Comparison of ENCODE assay signal across 7 mouse cellular contexts in genomic region chrX:152147451-152148116, GRCm38 (mm10). TPM values are rescaled to one million over a fixed set of nuclear protein-coding genes. Genes with fewer than 3 reads are reported as not detected.
DNase-seq lines count a peak whose midpoint lies in the region; ATAC-seq and TF ChIP-seq lines count a peak whose summit lies in the region.

No protein-coding gene starts in this region.

- 48% methylated on average over 5 of the region's 5 CpGs for WGBS in intestine, embryonic 15.5 days
- WGBS in midbrain, embryonic 10.5 days = 38% methylated on average over 5 of the region's 5 CpGs
- 52% methylated on average over 5 of the region's 5 CpGs for WGBS in small intestine, adult 2 months

- TF ChIP-seq POLR2A in cortical plate, adult 2 months (IDR thresholded peaks at IDR 0.05; ENCODE audit: extremely low read depth, insufficient read depth, low read length) = no peak
- no peak for TF ChIP-seq POLR2A in small intestine, adult 2 months (IDR thresholded peaks at IDR 0.05; ENCODE audit: low read depth, low read length)

- no peaks in the 10 kb centered on the region for H3K36me3 ChIP-seq in intestine, embryonic 15.5 days
- no peaks in the 10 kb centered on the region for H3K36me3 ChIP-seq in midbrain, embryonic 10.5 days
- no peaks in the 10 kb centered on the region for H3K36me3 ChIP-seq in small intestine, adult 2 months (ENCODE audit: control insufficient read depth, insufficient read depth, low read length)

- H3K4me2 ChIP-seq in intestine, embryonic 15.5 days (replicated peaks) = no peak overlapping the region

- peak overlapping the region; percentile 97 for H3K4me3 ChIP-seq in cortical plate, adult 2 months (ENCODE audit: insufficient read depth, low read length)
- H3K4me3 ChIP-seq in intestine, embryonic 15.5 days (replicated peaks) = no peak overlapping the region
- no peak overlapping the region for H3K4me3 ChIP-seq in midbrain, embryonic 10.5 days
- no peak overlapping the region for H3K4me3 ChIP-seq in small intestine, adult 2 months (ENCODE audit: low read depth, low read length)

- peak overlapping the region; percentile 81; the same call in 1 of the 2 replicates for H3K27ac ChIP-seq in cortical plate, adult 2 months (ENCODE audit: insufficient read depth, low read length)
- H3K27ac ChIP-seq in intestine, embryonic 15.5 days = no peak overlapping the region
- no peak overlapping the region for H3K27ac ChIP-seq in midbrain, embryonic 10.5 days (replicated peaks)
- H3K27ac ChIP-seq in small intestine, adult 2 months (ENCODE audit: insufficient read depth, low read depth, low read length) = no peak overlapping the region

- H3K4me1 ChIP-seq in cortical plate, adult 2 months (ENCODE audit: control insufficient read depth, insufficient read depth, low read length) = peaks cover 8% of the 10 kb centered on the region; the same call in 1 of the 2 replicates
- H3K4me1 ChIP-seq in intestine, embryonic 15.5 days (replicated peaks) = no peaks in the 10 kb centered on the region
- peaks cover 6% of the 10 kb centered on the region; the same call in 1 of the 2 replicates for H3K4me1 ChIP-seq in midbrain, embryonic 10.5 days
- peaks cover 2% of the 10 kb centered on the region; the same call in 1 of the 2 replicates for H3K4me1 ChIP-seq in small intestine, adult 2 months (ENCODE audit: control insufficient read depth, insufficient read depth, insufficient read length, low read length)

- peak; percentile 59 to 85 for DNase-seq in adrenal gland, adult (ENCODE audit: inconsistent age in 2 of 2, low spot score in 1 of 2)
- peak; percentile 60 for DNase-seq in gastrocnemius, postnatal 10 days
- peak; percentile 70 to 83 for DNase-seq in left cerebral cortex, postnatal 25 days (ENCODE audit: low spot score in 2 of 2)
- peak; percentile 64 for DNase-seq in midbrain, embryonic 10.5 days (ENCODE audit: low spot score)

- intact Hi-C loops in left cerebral cortex, postnatal 25 days (cut with DNase I) = loop anchor here (1.0 to 5.0 kb wide), 5 partner anchors 17 to 200 kb away; partner anchors contain the start of genes Ribc1 and Smc1a

- H3K27me3 ChIP-seq in intestine, embryonic 15.5 days (replicated peaks) = peaks cover 24% of the 10 kb centered on the region
- peaks cover 100% of the 10 kb centered on the region for H3K27me3 ChIP-seq in midbrain, embryonic 10.5 days (ENCODE audit: low read depth, poor library complexity, severe bottlenecking)
- no peaks in the 10 kb centered on the region for H3K27me3 ChIP-seq in small intestine, adult 2 months (ENCODE audit: control insufficient read depth, insufficient read depth, low read length)

- no peak overlapping the region for H3K9ac ChIP-seq in intestine, embryonic 15.5 days

- H3K9me3 ChIP-seq in intestine, embryonic 15.5 days = no peaks in the 10 kb centered on the region
- H3K9me3 ChIP-seq in midbrain, embryonic 10.5 days (replicated peaks) = no peaks in the 10 kb centered on the region

- peak; percentile 60 for ATAC-seq in intestine, embryonic 15.5 days

- TF ChIP-seq CTCF in cortical plate, adult 2 months (IDR thresholded peaks at IDR 0.05; ENCODE audit: extremely low read depth, insufficient read depth, low read length) = peak; percentile 59
- peak; percentile 58; the same call in 1 of the 2 replicates for TF ChIP-seq CTCF in small intestine, adult 2 months (IDR thresholded peaks at IDR 0.05; ENCODE audit: extremely low read depth, insufficient read length, insufficient replicate concordance, low read depth, low read length)

RNA-seq across cellular contexts. Expression of gene Iqsec2, which starts 3.5 kb away (rescaled TPM):
- 52.8 and 55.6 TPM in 2 replicates for polyA plus RNA-seq in cortical plate, adult 2 months (2012; rRNA removed)
- 10 to 100 TPM; 15.5 to 17.5 TPM for total RNA-seq in gastrocnemius, postnatal 10 days (2021)
- 2.7 and 3.3 TPM in 2 replicates for polyA plus RNA-seq in intestine, embryonic 15.5 days (2015; fragmentation: Nextera tagmentation; extraction: Ambion mirVana)
- 100 to 1,000 TPM; 149 to 161 TPM for total RNA-seq in left cerebral cortex, postnatal 25 days (2021)
- polyA plus RNA-seq in midbrain, embryonic 10.5 days (2016; fragmentation: Nextera tagmentation; extraction: Ambion mirVana) = 1.00 and 1.4 TPM in 2 replicates
- polyA plus RNA-seq in small intestine, adult 2 months (2012; rRNA removed) = 9.2 and 16.1 TPM in 2 replicates
